Mouse (Mus musculus): ENCODE measurements around the gene Prkcb. TPM values are rescaled to one million over a fixed set of nuclear protein-coding genes. Genes with fewer than 3 reads are reported as not detected.

The Prkcb gene
- total RNA-seq, 2 experiments from 2014 or later, result 3.6 to 11.4 TPM

GRCm38 (mm10) chr7:122483949-122484348 lies 195.4 kb downstream of the Prkcb start:
- no peak for ATAC-seq (replicated peaks; ENCODE audit: low FRiP score, low TSS enrichment, poor library complexity, severe bottlenecking)

- ATAC-seq (replicated peaks; ENCODE audit: low FRiP score, low TSS enrichment, poor library complexity, severe bottlenecking), result no peak
Measured at GRCm38 (mm10) chr7:122487929-122488571, 199.5 kb downstream of the Prkcb start.

GRCm38 (mm10) chr7:122492041-122492440 lies 203.5 kb downstream of the Prkcb start:
- no peak for ATAC-seq (replicated peaks; ENCODE audit: low FRiP score, low TSS enrichment, poor library complexity, severe bottlenecking)

- ATAC-seq (replicated peaks; ENCODE audit: low FRiP score, low TSS enrichment, poor library complexity, severe bottlenecking), result no peak
Measured at GRCm38 (mm10) chr7:122492936-122493335, 204.4 kb downstream of the Prkcb start.

GRCm38 (mm10) chr7:122494088-122494487 lies 205.5 kb downstream of the Prkcb start:
- peak; percentile 47; the same call in 1 of the 2 replicates for ATAC-seq (replicated peaks; ENCODE audit: low FRiP score, low TSS enrichment, poor library complexity, severe bottlenecking)

- no peak for ATAC-seq (replicated peaks; ENCODE audit: low FRiP score, low TSS enrichment, poor library complexity, severe bottlenecking)
Measured at GRCm38 (mm10) chr7:122497516-122497915, 209.0 kb downstream of the Prkcb start.

GRCm38 (mm10) chr7:122498461-122498860 lies 209.9 kb downstream of the Prkcb start:
- ATAC-seq (replicated peaks; ENCODE audit: low FRiP score, low TSS enrichment, poor library complexity, severe bottlenecking), result no peak

- no peak for ATAC-seq (replicated peaks; ENCODE audit: low FRiP score, low TSS enrichment, poor library complexity, severe bottlenecking)
Measured at GRCm38 (mm10) chr7:122499743-122500597, 211.4 kb downstream of the Prkcb start.

- ATAC-seq (replicated peaks; ENCODE audit: low FRiP score, low TSS enrichment, poor library complexity, severe bottlenecking), result no peak
Measured at GRCm38 (mm10) chr7:122506467-122506866, 217.9 kb downstream of the Prkcb start.

- no peak for ATAC-seq (replicated peaks; ENCODE audit: low FRiP score, low TSS enrichment, poor library complexity, severe bottlenecking)
Measured at GRCm38 (mm10) chr7:122509903-122510302, 221.4 kb downstream of the Prkcb start.

GRCm38 (mm10) chr7:122512430-122512966 lies 223.9 kb downstream of the Prkcb start:
- no peak for ATAC-seq (replicated peaks; ENCODE audit: low FRiP score, low TSS enrichment, poor library complexity, severe bottlenecking)

GRCm38 (mm10) chr7:122520850-122521638 lies 232.5 kb downstream of the Prkcb start:
- no peak for ATAC-seq (replicated peaks; ENCODE audit: low FRiP score, low TSS enrichment, poor library complexity, severe bottlenecking)

GRCm38 (mm10) chr7:122528201-122528600 lies 239.7 kb downstream of the Prkcb start:
- no peak for ATAC-seq (replicated peaks; ENCODE audit: low FRiP score, low TSS enrichment, poor library complexity, severe bottlenecking)

GRCm38 (mm10) chr7:122528646-122529045 lies 240.1 kb downstream of the Prkcb start:
- no peak for ATAC-seq (replicated peaks; ENCODE audit: low FRiP score, low TSS enrichment, poor library complexity, severe bottlenecking)

GRCm38 (mm10) chr7:122533566-122534360 lies 245.2 kb downstream of the Prkcb start:
- ATAC-seq (replicated peaks; ENCODE audit: low FRiP score, low TSS enrichment, poor library complexity, severe bottlenecking), result no peak

- ATAC-seq (replicated peaks; ENCODE audit: low FRiP score, low TSS enrichment, poor library complexity, severe bottlenecking), result no peak
Measured at GRCm38 (mm10) chr7:122544616-122545015, 256.1 kb downstream of the Prkcb start.

GRCm38 (mm10) chr7:122556575-122557140 lies 268.1 kb downstream of the Prkcb start:
- no peak for ATAC-seq (replicated peaks; ENCODE audit: low FRiP score, low TSS enrichment, poor library complexity, severe bottlenecking)

- no peak for ATAC-seq (replicated peaks; ENCODE audit: low FRiP score, low TSS enrichment, poor library complexity, severe bottlenecking)
Measured at GRCm38 (mm10) chr7:122558085-122558811, 269.7 kb downstream of the Prkcb start.
